Mouse (Mus musculus) erythroid progenitor cell, adult 5-6 weeks (primary cell): ENCODE results near the gene Plce1. TPM values are rescaled to one million over a fixed set of nuclear protein-coding genes. Genes with fewer than 3 reads are reported as not detected.
"Not testable (repeated sequence)": the region's sequence is repeated elsewhere in the genome, so short reads cannot be mapped to it uniquely, and the experiment has no call there.

Experiments used
- ATAC-seq: replicated peaks from 2 replicates; pipeline ENCODE4 v1.8.0; 2016; ENCODE audit warnings: moderate number of reproducible peaks, mild to moderate bottlenecking, moderate TSS enrichment, inconsistent platforms; ENCODE audit not compliant: poor library complexity, low FRiP score, severe bottlenecking
- total RNA-seq, 2 experiments: library from RNA; stranded (forward) in 1 of 2; stranded (reverse) in 1 of 2; fragments of 150-400 nt in 1 of 2; fragments of 186-747, 209-891 nt in 1 of 2; gene quantifications; 2 replicates each; pipeline versions ENCODE4 v1.2.3 to v1.2.4; 2015 to 2017; ENCODE audit warnings: low replicate concordance in 2 of 2

Gene Plce1
- total RNA-seq, 2 experiments from 2014 or later: 0.23 TPM; not detected in 1

- ATAC-seq: no peak
Measured at GRCm38 (mm10) chr19:38487501-38487900, 6.6 kb downstream of the Plce1 start.

GRCm38 (mm10) chr19:38488103-38488912 lies 7.4 kb downstream of the Plce1 start:
- no peak for ATAC-seq

- ATAC-seq: no peak
Measured at GRCm38 (mm10) chr19:38498233-38498632, 17.3 kb downstream of the Plce1 start.

GRCm38 (mm10) chr19:38504597-38504996 lies 23.7 kb downstream of the Plce1 start:
- ATAC-seq: no peak

DNA sequence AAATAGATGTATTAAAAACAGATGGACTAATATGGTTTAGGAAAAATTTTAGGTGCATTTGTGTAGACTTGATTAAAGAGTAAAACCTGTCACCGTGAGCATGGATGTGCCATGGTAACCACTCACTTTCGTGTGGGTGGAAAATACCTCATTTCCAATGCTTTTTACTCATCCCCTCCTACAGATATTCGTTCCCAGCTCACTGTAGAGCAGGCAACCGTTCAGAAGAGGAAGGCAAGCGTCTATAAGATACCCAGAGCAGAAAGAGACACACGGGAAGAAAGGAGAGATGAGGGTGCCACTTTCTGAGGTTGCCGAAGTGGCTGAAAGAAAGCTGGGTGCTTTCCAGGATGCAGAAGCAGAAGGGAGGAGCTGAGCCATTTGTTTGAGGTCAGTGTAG lies 25.2 kb downstream of the Plce1 start:
- ATAC-seq: no peak

GRCm38 (mm10) chr19:38507251-38507965 lies 26.5 kb downstream of the Plce1 start:
- ATAC-seq: no peak

DNA sequence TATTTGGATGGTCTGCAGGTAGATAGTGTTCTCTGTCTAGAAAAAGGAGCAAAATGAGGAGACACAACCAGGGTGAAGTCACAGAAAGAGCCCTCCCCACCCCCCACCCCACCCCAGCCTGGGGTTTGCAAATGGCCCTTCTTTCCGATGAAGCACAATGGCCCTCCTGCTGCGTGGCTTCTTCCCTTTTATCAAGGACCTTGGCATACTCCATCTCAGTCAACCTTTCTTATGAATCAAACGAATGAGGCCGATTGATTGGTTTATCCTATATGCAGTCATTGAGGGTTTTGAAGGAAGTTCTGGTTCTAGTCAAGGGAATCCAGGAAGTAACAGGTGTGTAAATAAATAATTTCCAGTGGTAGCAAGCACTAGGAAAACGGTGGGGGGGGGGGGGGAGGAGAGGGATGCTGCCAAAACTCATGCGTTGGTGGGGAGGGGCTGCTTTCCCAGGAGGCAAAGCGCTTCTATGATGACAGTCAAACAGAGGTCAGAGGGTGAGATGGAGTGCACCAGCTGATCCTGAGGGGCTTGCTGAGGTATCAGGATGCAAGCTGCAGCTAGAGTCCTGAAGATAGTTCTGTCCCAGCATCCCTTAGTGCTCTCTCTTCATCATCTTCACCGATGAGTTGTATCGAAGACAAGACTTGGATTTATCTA lies 27.2 kb downstream of the Plce1 start:
- no peak for ATAC-seq

- ATAC-seq: no peak
Measured at GRCm38 (mm10) chr19:38514417-38515184, 33.7 kb downstream of the Plce1 start.

- no peak for ATAC-seq
Measured at GRCm38 (mm10) chr19:38526855-38527254, 45.9 kb downstream of the Plce1 start.

GRCm38 (mm10) chr19:38527475-38527874 lies 46.6 kb downstream of the Plce1 start:
- ATAC-seq: no peak

DNA sequence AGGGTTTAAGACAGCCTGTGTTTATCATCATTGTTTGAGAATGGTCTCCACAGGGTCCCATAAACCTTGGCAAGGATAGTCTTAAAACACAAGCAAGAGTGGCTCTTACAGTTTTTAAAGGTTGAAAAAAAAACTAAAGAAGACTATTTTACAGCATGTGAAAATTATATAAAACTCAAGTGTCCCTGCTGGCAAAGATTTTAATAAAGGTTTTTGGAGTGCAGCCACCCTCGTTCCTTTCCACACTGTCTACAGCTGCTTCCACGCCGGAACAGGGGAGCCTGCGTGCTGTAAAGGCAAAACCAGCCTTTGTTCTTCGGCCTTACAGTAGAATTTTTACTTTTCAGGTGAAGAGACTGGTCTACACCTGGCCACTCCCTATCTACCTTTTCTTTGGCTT lies 52.3 kb downstream of the Plce1 start:
- ATAC-seq: no peak

- no peak for ATAC-seq
Measured at GRCm38 (mm10) chr19:38539338-38539737, 58.4 kb downstream of the Plce1 start.

GRCm38 (mm10) chr19:38540549-38540948 lies 59.6 kb downstream of the Plce1 start:
- no peak for ATAC-seq

GRCm38 (mm10) chr19:38549487-38550058 lies 68.7 kb downstream of the Plce1 start:
- no peak for ATAC-seq

GRCm38 (mm10) chr19:38553551-38553950 lies 72.6 kb downstream of the Plce1 start:
- ATAC-seq: no peak

GRCm38 (mm10) chr19:38555399-38555798 lies 74.5 kb downstream of the Plce1 start:
- ATAC-seq: no peak

DNA sequence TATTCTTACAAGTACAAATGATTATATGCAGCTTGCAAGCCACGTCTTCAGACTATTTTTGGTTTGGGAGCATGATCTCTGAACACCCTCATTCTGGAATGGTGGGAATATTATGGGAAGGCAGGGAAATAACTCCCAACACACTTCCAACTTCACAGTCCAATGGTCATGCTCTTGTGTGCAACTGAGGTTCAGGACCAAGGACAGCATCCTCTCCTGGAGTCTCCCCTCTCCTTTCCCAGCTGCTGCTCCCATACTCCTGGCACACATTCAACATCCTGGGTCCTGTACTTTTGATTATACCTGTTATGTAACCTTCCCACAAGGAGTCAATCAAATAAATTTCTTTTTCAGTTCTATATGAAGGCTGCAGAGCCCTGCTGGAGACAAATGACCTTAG lies 77.9 kb downstream of the Plce1 start:
- ATAC-seq: no peak

GRCm38 (mm10) chr19:38561887-38562286 lies 81.0 kb downstream of the Plce1 start:
- not testable (repeated sequence) for ATAC-seq

GRCm38 (mm10) chr19:38566156-38566555 lies 85.2 kb downstream of the Plce1 start:
- no peak for ATAC-seq

DNA sequence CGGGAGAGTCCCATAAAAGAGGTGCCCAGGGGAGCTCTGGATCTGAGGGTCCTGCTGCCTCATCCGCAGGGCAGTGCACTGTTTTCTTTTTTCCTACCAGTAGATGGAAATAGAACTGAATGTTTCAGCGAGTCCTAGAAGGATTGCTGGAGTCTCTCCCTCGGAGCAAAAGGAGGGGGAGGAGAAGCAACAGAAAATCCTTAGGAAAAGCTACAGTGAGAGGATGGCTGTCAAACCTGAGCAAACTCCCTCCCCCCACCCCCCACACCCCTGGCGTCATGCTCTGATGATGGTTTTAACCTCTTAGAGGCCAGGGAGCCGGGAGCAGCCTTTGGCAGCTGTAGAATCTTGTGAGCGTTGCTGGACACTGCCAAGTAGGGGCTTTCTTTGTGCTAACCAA lies 85.8 kb downstream of the Plce1 start:
- ATAC-seq: no peak
